Mouse (Mus musculus) heart, embryonic 14.5 days (tissue): ENCODE results near the gene Rtl6. TPM values are rescaled to one million over a fixed set of nuclear protein-coding genes. Genes with fewer than 3 reads are reported as not detected.

Experiments
- ATAC-seq: fragments of 200-750 bp; cut with Nextera tagmentation; 2 replicates; pipeline ENCODE4 v1.8.0; 2017; ENCODE audit warnings: low read depth, moderate TSS enrichment; ENCODE audit not compliant: insufficient number of reproducible peaks, insufficient read depth, low FRiP score
- H3K27ac ChIP-seq, 2 experiments: fragments of 200-500 bp in 1 of 2; fragments of 300-500 bp in 1 of 2; sonication (generic) in 1 of 2; replicated peaks in 1 of 2; 2 replicates each; pipeline ENCODE4 v1.5.1; 2012 to 2014; ENCODE audit warnings: low read depth in 2 of 2, low read length in 2 of 2, control low read depth in 1 of 2, mild to moderate bottlenecking in 1 of 2, mixed read lengths in 1 of 2; ENCODE audit not compliant: control insufficient read depth in 1 of 2, insufficient read depth in 1 of 2
- H3K27me3 ChIP-seq: fragments of 300-500 bp; sonication (generic); 2 replicates; pipeline ENCODE4 v1.6.1; 2014; ENCODE audit warnings: mild to moderate bottlenecking, low read length, control low read depth; ENCODE audit not compliant: control insufficient read depth, insufficient read depth
- H3K36me3 ChIP-seq: fragments of 300-500 bp; sonication (generic); 2 replicates; pipeline ENCODE4 v1.6.1; 2014; ENCODE audit warnings: mild to moderate bottlenecking, control low read depth, low read length, mixed read lengths; ENCODE audit not compliant: control insufficient read depth, insufficient read depth
- H3K4me1 ChIP-seq, 2 experiments: fragments of 200-500 bp in 1 of 2; fragments of 300-500 bp in 1 of 2; sonication (generic) in 1 of 2; 2 replicates each; pipeline ENCODE4 v1.6.1; 2012 to 2014; ENCODE audit warnings: low read length in 2 of 2, control low read depth in 1 of 2, mixed read lengths in 1 of 2; ENCODE audit not compliant: control insufficient read depth in 2 of 2, insufficient read depth in 2 of 2
- H3K4me2 ChIP-seq: fragments of 300-500 bp; sonication (generic); 2 replicates; pipeline ENCODE4 v1.6.1; 2014; ENCODE audit warnings: mild to moderate bottlenecking, low read length
- H3K4me3 ChIP-seq, 2 experiments: fragments of 200-500 bp in 1 of 2; fragments of 300-500 bp in 1 of 2; sonication (generic) in 1 of 2; 2 replicates each; pipeline ENCODE4 v1.5.1; 2012 to 2014; ENCODE audit warnings: low read length in 2 of 2, mild to moderate bottlenecking in 2 of 2, control low read depth in 1 of 2, low read depth in 1 of 2, moderate library complexity in 1 of 2; ENCODE audit not compliant: control insufficient read depth in 1 of 2, insufficient read depth in 1 of 2
- H3K9ac ChIP-seq: fragments of 300-500 bp; sonication (generic); 2 replicates; pipeline ENCODE4 v1.6.1; 2014; ENCODE audit warnings: mild to moderate bottlenecking, low read length
- H3K9me3 ChIP-seq: fragments of 300-500 bp; sonication (generic); 2 replicates; pipeline ENCODE4 v1.6.1; 2016; ENCODE audit warnings: low read length, control low read depth; ENCODE audit not compliant: control insufficient read depth
- WGBS: fragments of 180-500 bp; shearing (Covaris S2); extraction: QIAGEN DNeasy Blood & Tissue Kit; methylation state at CpG from one replicate; pipeline ENCODE4 v1.1.7; 2014; 5-methylcytosine and 5-hydroxymethylcytosine counted together
- polyA plus RNA-seq: library from polyadenylated mRNA; unstranded; fragments of >200 nt; fragmentation: Nextera tagmentation; extraction: Ambion mirVana; gene quantifications from 2 replicates; pipeline ENCODE4 v1.2.1, GENCODE M21; 2014

Gene Rtl6
- 6.1 and 6.9 TPM in 2 replicates for polyA plus RNA-seq

GRCm38 (mm10) chr15:84557189-84557921, at the start of gene Rtl6:
Gene Rtl6, minus strand, starts transcription at chr15:84557823.
- Histone ChIP-seq H3K9ac (peak within 1 kb of the TSS; percentile 80), H3K4me2 (peak within 1 kb of the TSS; percentile 84), H3K36me3 (no peaks in the 10 kb centered on the region; the same call in 1 of the 2 replicates), H3K4me1 (peaks cover 4 to 5% of the 10 kb centered on the region in 2 experiments; a peak in 2 of 4 replicates), H3K4me3 (peak within 1 kb of the TSS; percentile 71 to 80), H3K9me3 (no peaks in the 10 kb centered on the region), H3K27me3 (no peaks in the 10 kb centered on the region), H3K27ac (no peak within 1 kb of the TSS; a peak in 2 of 4 replicates)
- 11% methylated on average over 59 of the region's 59 CpGs for WGBS
- peak; percentile 55 for ATAC-seq

GRCm38 (mm10) chr15:84603267-84603963, 45.8 kb upstream of the Rtl6 start:
- Histone ChIP-seq H3K36me3 (no peaks in the 10 kb centered on the region), H3K27me3 (no peaks in the 10 kb centered on the region), H3K4me1 (no peaks in the 10 kb centered on the region), H3K9ac (no peak overlapping the region), H3K9me3 (no peaks in the 10 kb centered on the region), H3K27ac (no peak overlapping the region), H3K4me2 (no peak overlapping the region), H3K4me3 (no peak overlapping the region)
- WGBS = 75% methylated on average over 8 of the region's 8 CpGs
- no peak for ATAC-seq

- Histone ChIP-seq H3K4me2 (no peak overlapping the region), H3K27ac (no peak overlapping the region), H3K4me3 (no peak overlapping the region), H3K27me3 (no peaks in the 10 kb centered on the region), H3K36me3 (no peaks in the 10 kb centered on the region), H3K9me3 (no peaks in the 10 kb centered on the region), H3K9ac (no peak overlapping the region), H3K4me1 (no peaks in the 10 kb centered on the region)
- no peak for ATAC-seq
- 70% methylated on average over 9 of the region's 9 CpGs for WGBS
Observed at GRCm38 (mm10) chr15:84600977-84601595, 43.5 kb upstream of the Rtl6 start.

- H3K36me3 ChIP-seq = no peaks in the 10 kb centered on the region
- peaks cover 2 to 6% of the 10 kb centered on the region in 2 experiments; a peak in 2 of 4 replicates for H3K4me1 ChIP-seq
- WGBS = 78% methylated on average over 2 of the region's 2 CpGs
Observed at GRCm38 (mm10) chr15:84598911-84599310, 41.3 kb upstream of the Rtl6 start.

GRCm38 (mm10) chr15:84597816-84598215, 40.2 kb upstream of the Rtl6 start:
- Histone ChIP-seq H3K9ac (no peak overlapping the region), H3K27ac (no peak overlapping the region), H3K4me2 (no peak overlapping the region), H3K4me3 (no peak overlapping the region), H3K36me3 (no peaks in the 10 kb centered on the region), H3K27me3 (no peaks in the 10 kb centered on the region), H3K4me1 (peaks cover 2 to 6% of the 10 kb centered on the region in 2 experiments; a peak in 2 of 4 replicates), H3K9me3 (no peaks in the 10 kb centered on the region)
- no peak for ATAC-seq
- 69% methylated on average over 1 of the region's 1 CpGs for WGBS

More at GRCm38 (mm10) chr15:84598911-84599310, 41.3 kb upstream of the Rtl6 start:
- Histone ChIP-seq H3K4me2 (no peak overlapping the region), H3K27ac (no peak overlapping the region), H3K4me3 (no peak overlapping the region), H3K27me3 (no peaks in the 10 kb centered on the region), H3K9me3 (no peaks in the 10 kb centered on the region), H3K9ac (no peak overlapping the region)
- ATAC-seq = no peak

GRCm38 (mm10) chr15:84597021-84597420, 39.4 kb upstream of the Rtl6 start:
- H3K27ac ChIP-seq = no peak overlapping the region
- no peak overlapping the region for H3K9ac ChIP-seq

GRCm38 (mm10) chr15:84595241-84595945, 37.8 kb upstream of the Rtl6 start:
- H3K27me3 ChIP-seq = no peaks in the 10 kb centered on the region

More at GRCm38 (mm10) chr15:84597021-84597420, 39.4 kb upstream of the Rtl6 start:
- no peak for ATAC-seq
- no peaks in the 10 kb centered on the region for H3K9me3 ChIP-seq
- no peaks in the 10 kb centered on the region for H3K27me3 ChIP-seq
- H3K4me2 ChIP-seq = no peak overlapping the region
- no peaks in the 10 kb centered on the region for H3K36me3 ChIP-seq
- H3K4me3 ChIP-seq = no peak overlapping the region
- peaks cover 7 to 8% of the 10 kb centered on the region in 2 experiments; a peak in 2 of 4 replicates for H3K4me1 ChIP-seq

More at GRCm38 (mm10) chr15:84595241-84595945, 37.8 kb upstream of the Rtl6 start:
- no peak for ATAC-seq
- Histone ChIP-seq H3K4me1 (peaks cover 7 to 8% of the 10 kb centered on the region in 2 experiments; a peak in 2 of 4 replicates), H3K9ac (no peak overlapping the region), H3K9me3 (no peaks in the 10 kb centered on the region), H3K36me3 (no peaks in the 10 kb centered on the region), H3K27ac (no peak overlapping the region), H3K4me2 (no peak overlapping the region), H3K4me3 (no peak overlapping the region)
- WGBS = 45% methylated on average over 9 of the region's 9 CpGs
